Mouse (Mus musculus) bone marrow, adult 2 months (tissue): Measurements from ENCODE around the gene Jade1. TPM values are rescaled to one million over a fixed set of nuclear protein-coding genes. Genes with fewer than 3 reads are reported as not detected.
A peak's percentile ranks its signal among the peaks of the same experiment; 100 is the strongest.

Experiments used
- H3K27ac ChIP-seq: fragments of 200-500 bp; 2 replicates; pipeline ENCODE4 v1.5.1; 2012; ENCODE audit warnings: low read depth, mild to moderate bottlenecking, control low read depth, inconsistent platforms, low read length; ENCODE audit not compliant: control insufficient read depth, poor library complexity, insufficient read depth
- H3K4me1 ChIP-seq: fragments of 200-500 bp; 2 replicates; pipeline ENCODE4 v1.6.1; 2011; ENCODE audit warnings: low read length; ENCODE audit not compliant: control insufficient read depth, insufficient read depth
- H3K4me3 ChIP-seq: fragments of 200-500 bp; replicated peaks from 2 replicates; pipeline ENCODE3; 2011; ENCODE audit warnings: mild to moderate bottlenecking, low read depth, low read length, control low read depth; ENCODE audit not compliant: control insufficient read depth
- CTCF ChIP-seq: fragments of 200-500 bp; IDR thresholded peaks from 2 replicates; pipeline ENCODE4 v1.5.1; 2011; ENCODE audit warnings: low read length, control low read depth; ENCODE audit not compliant: control insufficient read depth, insufficient read depth
- POLR2A ChIP-seq: fragments of 200-500 bp; IDR thresholded peaks from 2 replicates; pipeline ENCODE4 v1.6.1; 2011; ENCODE audit warnings: low read depth, mild to moderate bottlenecking, control low read depth, low read length, borderline replicate concordance; ENCODE audit not compliant: control insufficient read depth
- whole genome bisulfite sequencing: fragments of 180-500 bp; shearing (Covaris S2); methylation state at CpG from one replicate; pipeline ENCODE4 v1.1.7; 2018; 5-methylcytosine and 5-hydroxymethylcytosine counted together
- polyA plus RNA-seq: library from polyadenylated mRNA; stranded (reverse); fragments of >200 nt; gene quantifications from 2 replicates; pipeline ENCODE4 v1.2.4, GENCODE M21; 2011; ENCODE audit warnings: low replicate concordance; ENCODE audit not compliant: missing spikeins, insufficient read depth, insufficient read length

The Jade1 gene
- polyA plus RNA-seq, 1 experiment = 13.1 TPM

DNA sequence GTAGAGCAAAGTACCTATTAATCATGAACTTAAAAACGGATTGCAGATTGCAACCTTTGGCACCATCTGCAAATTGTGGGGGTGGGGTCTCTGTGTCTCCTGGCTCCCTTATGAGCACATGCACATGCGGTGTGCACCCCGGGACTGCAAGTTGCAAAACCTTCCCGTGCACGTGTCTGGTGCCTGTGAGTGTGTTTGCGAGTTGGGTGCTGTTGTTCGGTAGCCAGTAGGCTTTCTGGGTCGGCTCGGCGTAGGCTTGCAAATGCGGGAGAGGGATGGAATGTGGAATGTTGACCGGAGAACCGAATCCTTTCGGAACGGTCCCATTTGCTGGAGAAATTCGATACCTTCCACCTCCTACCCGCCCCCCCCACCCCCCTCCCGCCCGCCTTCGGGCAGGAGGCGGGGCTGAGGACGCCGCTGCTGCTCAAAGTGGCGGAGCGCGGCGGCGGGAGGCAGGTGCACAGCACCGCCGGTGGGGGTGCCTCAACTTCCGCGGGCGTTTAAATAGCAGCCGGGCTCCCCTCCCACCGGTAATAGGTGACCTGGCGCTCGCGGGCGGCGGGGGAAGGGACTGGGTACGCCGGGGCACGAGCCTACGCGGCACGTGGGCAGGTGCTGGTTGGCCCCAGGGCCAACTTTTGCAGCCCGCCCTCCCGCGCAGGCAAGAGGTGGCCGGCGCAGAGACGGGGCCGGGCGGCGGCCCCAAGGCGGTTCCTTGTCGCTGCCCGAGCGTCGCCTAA is 9.1 kb downstream of the Jade1 start:
- Histone ChIP-seq H3K4me1 (peaks cover 2% of the 10 kb centered on the region), H3K4me3 (peak overlapping the region; percentile 98), H3K27ac (peak overlapping the region; percentile 99)
- under 1% methylated on average over 59 of the region's 60 CpGs for whole genome bisulfite sequencing
- TF ChIP-seq POLR2A = peak; percentile 57; the same call in 1 of the 2 replicates
- no peak for TF ChIP-seq CTCF

DNA sequence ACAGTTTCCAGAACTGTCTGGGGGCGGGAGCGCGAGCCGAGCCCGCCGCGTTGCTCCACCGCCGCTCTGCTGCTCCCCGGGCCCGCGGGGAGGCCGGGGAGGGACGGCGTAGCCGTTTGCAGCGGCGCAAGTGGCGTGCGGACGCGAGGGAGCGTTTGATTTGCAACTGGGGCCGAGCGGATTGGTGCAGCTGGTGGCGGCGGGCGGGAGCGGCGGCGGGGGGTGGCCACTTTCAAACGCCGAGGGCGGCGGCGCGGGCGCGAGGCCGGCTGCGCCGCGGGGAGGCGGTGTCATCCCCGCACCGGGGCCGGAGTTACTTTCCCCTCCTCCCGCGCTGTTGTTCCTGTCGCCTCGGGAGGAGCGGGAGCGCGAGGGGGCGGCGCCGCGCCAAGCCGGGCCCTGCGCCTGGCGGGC is 9.9 kb downstream of the Jade1 start:
- Histone ChIP-seq H3K4me1 (peaks cover 2% of the 10 kb centered on the region), H3K4me3 (peak overlapping the region; percentile 98), H3K27ac (peak overlapping the region; percentile 99)
- peak; percentile 80; the same call in 1 of the 2 replicates for TF ChIP-seq POLR2A
- no peak for TF ChIP-seq CTCF
- WGBS = 0% methylated on average over 42 of the region's 61 CpGs

DNA sequence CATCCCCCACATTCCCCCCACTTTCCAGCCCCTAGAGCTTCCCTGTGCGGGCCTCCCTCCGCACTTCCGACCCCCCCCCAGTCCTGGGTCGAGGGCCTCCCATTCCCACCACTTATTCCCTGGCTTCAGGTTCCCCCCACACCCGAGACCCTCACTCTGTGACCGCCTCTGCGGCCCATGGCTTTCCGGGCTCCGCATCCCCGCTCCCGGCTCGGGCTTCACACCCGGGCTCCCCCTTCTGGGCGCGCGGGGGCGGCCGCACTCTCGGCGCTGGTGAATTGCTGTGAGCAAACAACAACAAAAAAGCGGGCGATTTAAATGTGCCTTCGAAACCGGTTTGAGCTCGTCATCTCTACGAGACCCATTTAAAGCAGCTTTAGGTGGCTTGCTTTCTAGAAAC is 10.4 kb downstream of the Jade1 start:
- 1% methylated on average over 26 of the region's 26 CpGs for WGBS
- TF ChIP-seq POLR2A (0 out of 2 replicates have a peak, but pooled peaks have one; percentile 36), CTCF (peak; percentile 38; the same call in 1 of the 2 replicates)
- Histone ChIP-seq H3K4me1 (peaks cover 2% of the 10 kb centered on the region), H3K4me3 (peak overlapping the region; percentile 98), H3K27ac (peak overlapping the region; percentile 99)

GRCm38 (mm10) chr3:41569943-41570342 is 14.4 kb downstream of the Jade1 start:
- Histone ChIP-seq H3K4me3 (no peak overlapping the region), H3K27ac (no peak overlapping the region), H3K4me1 (peaks cover 2% of the 10 kb centered on the region)
- WGBS = 64% methylated on average over 5 of the region's 5 CpGs
- TF ChIP-seq POLR2A (no peak), CTCF (no peak)

DNA sequence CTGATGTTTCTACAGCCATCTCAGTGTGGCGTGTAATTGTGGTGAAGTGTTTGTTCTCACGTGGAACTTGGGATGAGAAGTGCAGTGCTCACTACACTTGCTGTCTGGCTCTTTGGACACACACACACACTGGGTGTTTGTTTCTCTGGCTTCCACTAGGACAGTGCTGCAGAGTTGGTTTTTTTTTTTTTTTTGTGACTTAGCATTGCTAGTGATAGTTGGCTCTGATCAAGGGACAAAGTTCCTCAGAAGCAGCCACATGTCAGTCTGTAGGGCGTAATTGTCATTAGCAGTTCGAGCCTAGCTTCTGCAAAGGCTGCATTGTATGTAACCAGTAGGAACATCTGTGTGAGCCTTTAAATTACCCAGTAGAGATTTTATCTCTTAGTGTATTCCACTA is 16.6 kb downstream of the Jade1 start:
- TF ChIP-seq CTCF (no peak), POLR2A (no peak)
- Histone ChIP-seq H3K4me1 (peaks cover 2% of the 10 kb centered on the region), H3K27ac (no peak overlapping the region), H3K4me3 (no peak overlapping the region)
- WGBS = 48% methylated on average over 4 of the region's 4 CpGs

DNA sequence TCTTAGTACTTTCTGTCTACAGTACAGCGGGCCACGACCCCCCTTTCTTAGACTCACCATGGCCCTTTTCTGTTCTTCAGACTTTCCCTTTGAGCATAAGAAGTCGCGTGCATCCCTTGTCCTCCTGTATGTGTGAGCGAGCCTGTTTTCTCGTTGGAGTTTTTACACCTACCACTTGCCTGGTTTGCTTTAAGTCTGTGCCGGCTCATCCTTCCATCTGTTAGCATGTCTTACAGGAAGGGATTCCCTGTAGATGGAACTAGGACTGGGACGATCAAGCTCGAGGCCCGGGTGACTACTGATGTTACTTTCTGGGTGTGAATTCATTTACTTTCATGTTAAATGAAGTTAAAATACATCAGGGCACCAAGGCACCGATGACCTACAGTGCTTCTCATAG is 17.4 kb downstream of the Jade1 start:
- WGBS = 91% methylated on average over 11 of the region's 11 CpGs
- Histone ChIP-seq H3K4me1 (peaks cover 2% of the 10 kb centered on the region), H3K4me3 (no peak overlapping the region), H3K27ac (no peak overlapping the region)
- TF ChIP-seq POLR2A (no peak), CTCF (no peak)

DNA sequence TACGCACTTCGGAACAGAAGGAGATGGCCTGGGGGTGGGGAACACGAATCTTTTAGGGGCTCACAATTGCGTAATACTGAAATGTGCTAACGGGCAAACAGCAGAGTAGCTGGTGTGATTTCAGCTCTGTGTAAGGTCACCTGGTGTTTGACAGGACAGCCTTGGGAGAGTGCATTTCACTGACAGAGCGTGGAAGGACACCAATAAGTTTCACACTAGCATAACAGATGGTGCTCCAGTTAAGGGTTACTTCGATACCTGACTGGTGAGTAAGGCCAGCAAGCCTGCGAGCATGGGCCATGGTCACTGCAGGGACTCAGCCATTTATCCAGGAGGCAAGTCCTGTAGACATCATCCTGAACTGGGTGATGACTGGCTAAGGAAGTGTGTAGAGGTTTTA is 18.7 kb downstream of the Jade1 start:
- WGBS = 55% methylated on average over 8 of the region's 8 CpGs
- H3K27ac ChIP-seq = no peak overlapping the region
- peaks cover 2% of the 10 kb centered on the region for H3K4me1 ChIP-seq
- TF ChIP-seq POLR2A = no peak
- no peak for TF ChIP-seq CTCF
- no peak overlapping the region for H3K4me3 ChIP-seq

- 25% methylated on average over 7 of the region's 7 CpGs for WGBS
- Histone ChIP-seq H3K4me3 (no peak overlapping the region), H3K27ac (no peak overlapping the region), H3K4me1 (peaks cover 2% of the 10 kb centered on the region)
- TF ChIP-seq POLR2A (no peak), CTCF (no peak)
Observed at GRCm38 (mm10) chr3:41574720-41575435, 19.3 kb downstream of the Jade1 start.
